Mouse (Mus musculus): ENCODE measurements at regions not wholly inside any gene's neighbourhood (a gene's known extent, or its start where the extent isn't known, plus 50 kb on each side); places are given as distances from the start of the nearest gene placed in this dataset.

DNA sequence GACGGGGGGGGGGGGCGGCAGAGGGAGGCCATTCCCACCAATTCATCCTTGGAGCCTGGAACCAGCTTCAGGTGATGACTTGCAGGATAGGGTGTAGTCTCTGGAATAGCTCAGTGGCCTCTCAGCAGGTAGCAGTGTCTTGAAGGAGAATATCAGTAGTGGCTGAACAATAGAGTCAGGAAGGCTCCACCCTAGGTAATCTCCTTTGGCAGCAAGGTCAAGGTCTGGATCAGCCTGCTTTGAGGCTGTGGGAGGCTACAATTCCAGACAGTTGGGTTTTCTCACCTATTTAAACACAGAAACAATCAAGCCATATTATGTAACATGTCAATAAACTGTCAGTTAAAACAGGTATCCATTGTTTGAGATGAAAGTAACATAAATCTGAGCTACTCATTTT is 2173.0 kb downstream of the Pcdh9 start:
- peak; percentile 93 for DNase-seq (ENCODE audit: low read depth, low spot score)

Data from R1 (cell line).